In the genomic region with DNA sequence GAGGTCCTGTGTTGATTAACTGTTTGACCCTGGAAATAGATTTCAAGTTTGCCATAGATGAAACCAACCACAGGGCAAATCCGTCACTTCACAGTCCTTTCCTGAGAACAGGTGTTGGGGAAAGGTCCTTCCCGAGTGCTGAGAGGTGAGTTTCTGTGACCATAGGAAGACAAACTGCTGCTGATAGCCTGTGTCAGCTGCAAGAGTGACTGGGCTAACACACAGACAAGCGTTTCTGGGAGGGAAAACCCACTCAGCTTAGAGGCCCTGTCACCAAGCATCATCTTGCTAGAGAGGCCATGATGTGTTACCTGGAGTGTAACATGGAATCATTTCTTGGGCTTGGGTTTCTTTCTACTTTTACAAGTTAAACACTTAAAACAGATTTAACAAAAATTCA, we compare ENCODE assay signal across 21 mouse cellular contexts.
"Had no signal": no experiment of that assay in that cellular context is flagged by ENCODE, and none has a peak within 500 bp of the region (broad histone marks: within the 10 kb centered on the region; RNA-seq: fewer than 3 reads in every experiment).

No protein-coding gene starts in this region.

- DNase-seq: kidney, postnatal 25 days; layer of hippocampus, adult 9-11 months; liver; lung, adult 18-20 months; lung, postnatal 10 days; lung, postnatal 36 days; thymus, adult 18-20 months; thymus, postnatal 36 days had no signal

- H3K27ac ChIP-seq: kidney, postnatal 0 days; layer of hippocampus, adult 2 months; limb, embryonic 10.5 days; limb, embryonic 13.5 days; liver, embryonic 12.5 days; liver, embryonic 15.5 days; lung, embryonic 15.5 days; midbrain, embryonic 10.5 days; midbrain, embryonic 13.5 days; neural tube, embryonic 13.5 days had no signal

- H3K9ac ChIP-seq: limb, embryonic 13.5 days; liver, embryonic 12.5 days; liver, embryonic 15.5 days; lung, embryonic 15.5 days; midbrain, embryonic 13.5 days; neural tube, embryonic 13.5 days had no signal

- ATAC-seq: liver, embryonic 12.5 days; midbrain, embryonic 13.5 days; midbrain, embryonic 16.5 days had no signal

- H3K9me3 ChIP-seq: limb, embryonic 10.5 days; limb, embryonic 13.5 days; liver, embryonic 12.5 days; liver, embryonic 15.5 days; lung, embryonic 15.5 days; megakaryocyte, embryonic 14.5 days; midbrain, embryonic 10.5 days; midbrain, embryonic 13.5 days; neural tube, embryonic 13.5 days had no signal

- H3K4me3 ChIP-seq: layer of hippocampus, adult 2 months; limb, embryonic 10.5 days; limb, embryonic 13.5 days; liver, embryonic 12.5 days; liver, embryonic 15.5 days; lung, embryonic 15.5 days; megakaryocyte, embryonic 14.5 days; midbrain, embryonic 10.5 days; midbrain, embryonic 13.5 days; myocyte; neural tube, embryonic 13.5 days had no signal

- H3K4me2 ChIP-seq: limb, embryonic 13.5 days; liver, embryonic 12.5 days; liver, embryonic 15.5 days; lung, embryonic 15.5 days; midbrain, embryonic 13.5 days; neural tube, embryonic 13.5 days had no signal

- H3K36me3 ChIP-seq: limb, embryonic 10.5 days; lung, embryonic 15.5 days; midbrain, embryonic 10.5 days; midbrain, embryonic 13.5 days; neural tube, embryonic 13.5 days had no signal

- H3K27me3 ChIP-seq: limb, embryonic 13.5 days; liver, embryonic 12.5 days; liver, embryonic 15.5 days; lung, embryonic 15.5 days; megakaryocyte, embryonic 14.5 days; midbrain, embryonic 13.5 days; neural tube, embryonic 13.5 days had no signal
